Mouse (Mus musculus) cortical plate, adult 2 months (tissue): Measurements from ENCODE around the gene Pik3r1.

Experiments used
- CTCF ChIP-seq: fragments of 200-500 bp; IDR thresholded peaks from 2 replicates; pipeline ENCODE4 v1.5.1; 2011; ENCODE audit warnings: mild to moderate bottlenecking, control low read depth, low read length; ENCODE audit not compliant: insufficient read depth; ENCODE audit errors: extremely low read depth
- POLR2A ChIP-seq: fragments of 200-500 bp; IDR thresholded peaks from 2 replicates; pipeline ENCODE4 v1.6.1; 2011; ENCODE audit warnings: mild to moderate bottlenecking, low read length, control low read depth; ENCODE audit not compliant: insufficient read depth; ENCODE audit errors: extremely low read depth

DNA sequence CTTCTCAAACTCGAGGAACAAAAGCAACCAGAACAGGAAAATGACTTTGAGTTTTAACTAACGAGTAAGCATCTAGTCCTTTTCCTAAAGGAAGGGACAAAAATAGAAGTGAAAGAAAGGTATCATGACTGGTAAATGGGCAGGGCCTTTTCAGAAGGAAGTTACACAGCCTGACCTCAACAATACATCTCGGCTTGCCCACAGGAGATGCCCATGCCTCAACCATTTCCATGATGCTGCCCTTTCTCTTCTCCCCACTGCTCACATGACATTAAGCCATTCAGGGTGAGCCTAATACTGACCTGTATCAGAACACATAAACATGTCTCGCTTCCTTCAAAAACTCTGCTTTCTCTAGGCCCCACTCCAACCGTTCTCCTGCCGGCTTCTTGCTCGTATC, 33.8 kb downstream of the Pik3r1 start:
- no peak for TF ChIP-seq POLR2A
- TF ChIP-seq CTCF: no peak
